Mouse (Mus musculus): ENCODE measurements around the gene Trmt112. TPM values are rescaled to one million over a fixed set of nuclear protein-coding genes. Genes with fewer than 3 reads are reported as not detected.

Trmt112 gene
- polyA plus RNA-seq, 1 experiment from 2014 or later, result 141 TPM

DNA sequence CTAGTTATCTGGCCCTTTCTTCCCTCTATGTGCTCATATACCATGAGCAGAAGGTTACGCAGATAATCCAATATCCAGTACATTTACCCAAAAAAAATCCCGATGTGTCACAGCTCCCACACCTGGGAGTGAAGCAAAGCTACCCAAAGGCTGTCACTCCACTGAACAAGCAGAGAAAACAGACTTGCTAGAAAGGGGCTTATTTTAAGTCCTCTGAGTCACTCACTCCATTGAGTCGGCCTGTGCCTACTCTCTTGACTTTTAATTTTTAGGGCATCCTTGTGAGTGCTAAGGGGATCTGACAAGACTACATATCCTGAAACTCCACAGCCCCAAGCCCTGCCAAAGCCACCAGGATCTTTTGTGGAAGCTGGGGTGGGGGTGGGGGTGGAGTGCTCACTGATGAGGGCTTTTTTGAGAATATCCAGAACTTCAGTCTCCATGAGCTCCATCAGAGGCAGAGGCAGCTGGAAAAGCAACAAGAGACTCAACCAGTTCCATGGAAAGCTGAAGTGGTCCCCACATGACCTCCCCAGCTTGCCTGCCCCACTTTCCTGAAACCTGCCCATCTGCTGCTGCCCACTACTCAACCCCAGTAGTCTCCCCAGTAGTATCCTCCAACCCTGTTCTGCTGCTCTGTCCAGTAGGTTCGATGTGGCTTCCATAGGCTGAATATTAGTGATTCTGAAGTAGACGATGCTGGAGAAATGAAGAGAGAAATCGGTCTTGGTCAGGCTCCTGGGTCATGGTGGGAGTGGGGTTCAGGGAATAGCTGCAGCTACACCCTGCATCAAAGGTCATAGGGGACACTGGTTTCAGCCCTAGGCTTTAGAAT is 13.6 kb downstream of the Trmt112 start:
- peak overlapping the region; percentile 94; the same call in 1 of the 2 replicates for H3K4me2 ChIP-seq (replicated peaks; ENCODE audit: low read depth, low read length)
- H3K9me3 ChIP-seq (ENCODE audit: low read length), result no peaks in the 10 kb centered on the region
- H3K27ac ChIP-seq (ENCODE audit: low read length), result no peak overlapping the region
- peak overlapping the region; percentile 37; the same call in 1 of the 2 replicates for H3K9ac ChIP-seq (replicated peaks; ENCODE audit: low read length)
- WGBS, result 59% methylated on average over 6 of the region's 6 CpGs
- H3K4me3 ChIP-seq (ENCODE audit: low read length), result peak overlapping the region; percentile 73; the same call in 1 of the 2 replicates
- H3K4me1 ChIP-seq (ENCODE audit: insufficient read depth, low read length), result peaks cover 30% of the 10 kb centered on the region
- no peaks in the 10 kb centered on the region for H3K36me3 ChIP-seq (ENCODE audit: insufficient read depth, low read length)
- no peak for ATAC-seq (ENCODE audit: low FRiP score, low TSS enrichment)
- peaks cover 46% of the 10 kb centered on the region for H3K27me3 ChIP-seq (ENCODE audit: insufficient read depth, low read length)

DNA sequence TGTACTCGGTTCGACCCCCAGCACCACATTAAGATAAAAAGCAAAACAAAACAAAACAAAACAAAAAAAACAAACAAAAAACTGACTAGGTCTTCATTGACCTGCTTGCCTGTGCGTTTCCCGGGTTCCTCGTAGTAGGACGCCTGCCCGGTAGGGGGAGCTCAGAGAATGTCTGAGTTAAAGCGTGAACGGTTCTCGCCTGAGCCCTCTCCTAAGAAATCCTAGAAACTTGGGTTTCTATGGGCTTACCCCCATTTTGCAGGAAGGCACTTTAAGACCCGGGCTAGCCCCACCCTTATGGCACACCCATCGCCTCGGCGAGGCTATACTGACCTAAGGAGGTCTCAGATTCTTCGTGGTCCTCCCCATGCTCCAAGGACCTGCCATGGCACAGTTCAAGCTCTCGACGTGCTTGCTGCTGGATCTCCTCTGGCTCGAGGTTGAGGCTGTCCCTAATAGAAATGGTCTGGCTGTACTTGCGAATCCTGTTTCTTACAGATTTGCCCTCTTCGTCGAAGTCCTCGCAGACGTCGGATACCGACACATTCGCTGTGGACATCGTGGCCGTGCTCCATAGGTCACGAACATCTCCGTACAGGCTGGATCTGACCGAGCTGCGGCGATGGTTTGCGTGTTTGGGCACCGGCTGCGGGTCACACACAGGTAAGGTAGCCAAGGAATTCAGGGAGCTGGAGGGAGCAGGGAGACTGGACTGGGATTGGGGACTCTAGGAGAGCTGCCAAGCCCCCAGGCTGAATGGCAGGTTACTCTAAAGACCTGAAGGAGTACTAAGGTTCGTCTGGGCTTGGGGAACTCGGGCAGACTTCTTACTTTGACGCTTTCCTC is 15.2 kb downstream of the Trmt112 start:
- Histone ChIP-seq H3K36me3 (ENCODE audit: insufficient read depth, low read length) (no peaks in the 10 kb centered on the region), H3K4me3 (ENCODE audit: low read length) (peak overlapping the region; percentile 31), H3K27me3 (ENCODE audit: insufficient read depth, low read length) (peaks cover 57% of the 10 kb centered on the region), H3K27ac (ENCODE audit: low read length) (no peak overlapping the region), H3K4me2 (replicated peaks; ENCODE audit: low read depth, low read length) (peak overlapping the region; percentile 44), H3K4me1 (ENCODE audit: insufficient read depth, low read length) (peaks cover 28% of the 10 kb centered on the region), H3K9ac (replicated peaks; ENCODE audit: low read length) (no peak overlapping the region; the same call in 1 of the 2 replicates), H3K9me3 (ENCODE audit: low read length) (no peaks in the 10 kb centered on the region)
- ATAC-seq (ENCODE audit: low FRiP score, low TSS enrichment), result no peak
- WGBS, result 3% methylated on average over 39 of the region's 39 CpGs

DNA sequence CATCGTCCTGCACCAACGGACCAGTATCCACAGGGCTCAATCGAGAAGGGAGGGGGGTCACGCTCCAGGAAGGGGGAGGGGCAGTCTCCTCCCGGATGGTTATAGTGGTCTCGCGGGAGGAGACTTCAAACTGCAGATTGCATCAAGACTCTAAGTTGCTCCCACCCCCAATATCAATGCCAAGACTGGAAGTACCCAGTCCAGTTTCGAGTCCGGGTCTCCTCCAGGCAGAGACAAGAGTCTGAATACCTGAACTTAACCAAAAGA is 15.7 kb downstream of the Trmt112 start, which contains the start of gene Catsperz:
TSS of gene Catsperz (minus strand) at position 74 of the 267 bp plus-strand sequence.
- WGBS, result 2% methylated on average over 9 of the region's 9 CpGs
- Histone ChIP-seq H3K27ac (ENCODE audit: low read length) (no peak within 1 kb of the TSS), H3K9ac (replicated peaks; ENCODE audit: low read length) (no peak within 1 kb of the TSS; the same call in 1 of the 2 replicates), H3K4me3 (ENCODE audit: low read length) (peak within 1 kb of the TSS; percentile 31), H3K4me2 (replicated peaks; ENCODE audit: low read depth, low read length) (peak within 1 kb of the TSS; percentile 44), H3K27me3 (ENCODE audit: insufficient read depth, low read length) (peaks cover 61% of the 10 kb centered on the region), H3K36me3 (ENCODE audit: insufficient read depth, low read length) (no peaks in the 10 kb centered on the region), H3K4me1 (ENCODE audit: insufficient read depth, low read length) (peaks cover 23% of the 10 kb centered on the region), H3K9me3 (ENCODE audit: low read length) (no peaks in the 10 kb centered on the region)
- no peak for ATAC-seq (ENCODE audit: low FRiP score, low TSS enrichment)

DNA sequence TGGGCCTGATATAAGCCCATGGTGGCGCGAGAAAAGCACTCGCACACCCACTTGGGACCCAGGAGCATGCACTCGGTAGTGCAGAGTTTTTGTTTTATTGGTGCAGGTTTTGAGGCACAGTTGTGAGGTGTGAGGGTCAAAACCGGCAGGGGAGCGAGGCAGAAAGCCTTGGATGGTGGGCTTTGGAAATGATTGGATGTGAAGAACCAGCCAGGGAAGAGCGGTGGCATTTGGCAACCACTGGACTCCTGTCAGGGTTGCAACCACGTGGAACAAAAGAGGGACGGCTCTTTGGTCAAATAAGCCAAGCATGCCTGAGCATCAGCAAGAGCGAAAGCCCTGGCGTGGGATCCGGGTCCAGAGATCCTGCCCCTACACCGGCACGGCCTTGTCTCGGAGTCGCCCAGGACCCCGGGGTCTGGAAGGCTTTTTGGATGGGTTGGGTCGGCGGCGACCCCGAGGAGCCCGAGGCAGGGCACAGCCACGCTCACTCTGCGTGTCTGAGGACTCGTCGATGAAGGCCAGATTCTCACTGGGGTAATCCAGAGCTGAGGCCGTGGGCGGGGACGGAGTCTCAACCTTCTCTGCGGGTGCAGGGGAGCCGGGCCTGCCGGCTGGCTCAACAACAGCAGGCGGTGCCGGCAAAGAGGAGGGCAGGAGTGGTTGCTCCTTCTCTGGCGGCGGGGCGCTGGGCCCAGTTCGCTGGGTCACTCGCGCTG is 16.3 kb downstream of the Trmt112 start:
- Histone ChIP-seq H3K4me1 (ENCODE audit: insufficient read depth, low read length) (peaks cover 18% of the 10 kb centered on the region), H3K9me3 (ENCODE audit: low read length) (no peaks in the 10 kb centered on the region), H3K36me3 (ENCODE audit: insufficient read depth, low read length) (no peaks in the 10 kb centered on the region), H3K9ac (replicated peaks; ENCODE audit: low read length) (no peak overlapping the region), H3K4me2 (replicated peaks; ENCODE audit: low read depth, low read length) (peak overlapping the region; percentile 44; the same call in 1 of the 2 replicates), H3K27me3 (ENCODE audit: insufficient read depth, low read length) (peaks cover 65% of the 10 kb centered on the region), H3K27ac (ENCODE audit: low read length) (no peak overlapping the region), H3K4me3 (ENCODE audit: low read length) (peak overlapping the region; percentile 31)
- ATAC-seq (ENCODE audit: low FRiP score, low TSS enrichment), result no peak
- WGBS, result 10% methylated on average over 40 of the region's 40 CpGs

DNA sequence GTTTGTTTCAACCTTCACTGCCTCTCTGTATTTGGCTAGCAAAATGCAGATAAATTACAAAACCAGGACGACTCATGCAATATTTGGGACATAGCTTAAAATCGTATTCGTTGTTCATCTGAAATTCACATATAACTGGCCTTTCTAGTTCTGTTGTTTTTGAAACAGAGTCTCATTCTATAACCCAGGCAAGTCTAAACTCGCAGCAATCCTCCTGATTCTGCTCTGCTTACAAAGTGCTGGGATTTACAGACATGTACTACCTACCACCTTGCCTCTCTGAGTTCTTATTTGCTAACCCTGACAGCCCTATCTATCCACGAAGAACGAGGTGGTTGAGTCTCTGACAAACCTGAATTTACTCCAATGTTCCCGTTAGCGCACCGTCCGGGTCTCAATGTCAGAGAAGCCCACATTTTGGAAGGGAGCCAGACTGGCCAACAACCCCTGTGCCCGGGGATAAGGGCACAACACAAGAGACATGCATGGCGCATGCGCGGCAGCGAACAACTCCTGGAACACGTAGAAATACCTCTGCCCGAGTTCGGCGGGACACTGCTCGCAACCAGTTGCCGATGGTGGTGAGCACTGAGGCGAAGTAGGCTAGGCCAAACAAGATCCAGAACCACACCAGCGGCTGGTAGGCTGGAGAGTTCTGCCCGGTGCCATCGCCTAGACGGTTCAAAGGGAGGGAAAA is 17.2 kb downstream of the Trmt112 start:
- ATAC-seq (ENCODE audit: low FRiP score, low TSS enrichment), result no peak
- H3K27ac ChIP-seq (ENCODE audit: low read length), result no peak overlapping the region

DNA sequence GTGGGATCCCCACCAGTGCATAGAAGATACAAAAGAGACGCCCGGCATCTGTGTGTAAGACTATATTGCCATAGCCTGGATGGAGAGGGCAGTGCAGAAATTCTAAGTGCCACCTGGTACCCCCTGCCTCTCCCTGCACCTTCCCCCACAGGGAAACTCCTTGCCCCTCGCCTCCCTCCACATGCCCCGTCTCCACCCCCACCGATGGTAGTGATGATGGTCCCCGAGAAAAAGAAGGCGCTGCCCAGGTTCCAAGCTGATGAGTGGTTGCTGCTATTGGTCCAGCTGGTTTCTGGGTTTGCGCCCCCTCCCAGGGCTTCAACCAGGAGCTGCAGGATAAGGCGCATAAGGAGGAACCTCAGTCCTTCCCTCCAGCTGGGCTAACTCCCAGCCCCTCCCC is 18.6 kb downstream of the Trmt112 start:
- 12% methylated on average over 9 of the region's 9 CpGs for WGBS
- no peaks in the 10 kb centered on the region for H3K9me3 ChIP-seq (ENCODE audit: low read length)
- ATAC-seq (ENCODE audit: low FRiP score, low TSS enrichment), result no peak
- H3K27me3 ChIP-seq (ENCODE audit: insufficient read depth, low read length), result peaks cover 88% of the 10 kb centered on the region
- H3K4me2 ChIP-seq (replicated peaks; ENCODE audit: low read depth, low read length), result no peak overlapping the region
- H3K9ac ChIP-seq (replicated peaks; ENCODE audit: low read length), result no peak overlapping the region
- no peak overlapping the region for H3K27ac ChIP-seq (ENCODE audit: low read length)
- peaks cover 19% of the 10 kb centered on the region for H3K4me1 ChIP-seq (ENCODE audit: insufficient read depth, low read length)
- no peak overlapping the region for H3K4me3 ChIP-seq (ENCODE audit: low read length)
- no peaks in the 10 kb centered on the region for H3K36me3 ChIP-seq (ENCODE audit: insufficient read depth, low read length)

More for the DNA sequence above, 17.2 kb downstream of the Trmt112 start:
- Histone ChIP-seq H3K4me2 (replicated peaks; ENCODE audit: low read depth, low read length) (peak overlapping the region; percentile 40), H3K4me1 (ENCODE audit: insufficient read depth, low read length) (peaks cover 19% of the 10 kb centered on the region), H3K27me3 (ENCODE audit: insufficient read depth, low read length) (peaks cover 74% of the 10 kb centered on the region), H3K4me3 (ENCODE audit: low read length) (peak overlapping the region; percentile 22), H3K9ac (replicated peaks; ENCODE audit: low read length) (no peak overlapping the region), H3K9me3 (ENCODE audit: low read length) (no peaks in the 10 kb centered on the region), H3K36me3 (ENCODE audit: insufficient read depth, low read length) (no peaks in the 10 kb centered on the region)
- 14% methylated on average over 26 of the region's 26 CpGs for WGBS

DNA sequence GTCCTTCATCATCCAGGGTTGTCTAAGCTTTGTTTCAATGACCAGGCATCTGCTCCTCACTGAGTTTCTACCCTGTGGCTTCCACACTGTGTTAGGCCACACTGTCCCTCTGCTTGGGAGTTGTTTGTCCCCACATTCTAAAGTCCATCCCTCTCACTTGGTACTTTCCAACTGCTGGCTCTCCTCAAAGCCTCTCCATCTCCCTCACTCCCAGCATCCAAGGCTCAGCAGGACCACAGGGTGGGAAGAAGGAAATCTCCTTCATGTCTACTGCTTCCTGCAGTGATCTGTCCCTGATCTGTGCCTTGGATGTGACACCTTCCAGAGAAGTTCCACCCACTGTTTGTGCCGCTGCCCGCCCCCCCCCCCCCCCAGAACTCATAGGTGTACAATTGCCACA is 21.5 kb downstream of the Trmt112 start:
- Histone ChIP-seq H3K4me3 (ENCODE audit: low read length) (no peak overlapping the region), H3K27me3 (ENCODE audit: insufficient read depth, low read length) (peaks cover 92% of the 10 kb centered on the region), H3K36me3 (ENCODE audit: insufficient read depth, low read length) (no peaks in the 10 kb centered on the region), H3K9me3 (ENCODE audit: low read length) (no peaks in the 10 kb centered on the region), H3K9ac (replicated peaks; ENCODE audit: low read length) (no peak overlapping the region), H3K27ac (ENCODE audit: low read length) (no peak overlapping the region), H3K4me2 (replicated peaks; ENCODE audit: low read depth, low read length) (no peak overlapping the region), H3K4me1 (ENCODE audit: insufficient read depth, low read length) (peaks cover 20% of the 10 kb centered on the region)
- 0% methylated on average over 2 of the region's 2 CpGs for WGBS
- no peak for ATAC-seq (ENCODE audit: low FRiP score, low TSS enrichment)

DNA sequence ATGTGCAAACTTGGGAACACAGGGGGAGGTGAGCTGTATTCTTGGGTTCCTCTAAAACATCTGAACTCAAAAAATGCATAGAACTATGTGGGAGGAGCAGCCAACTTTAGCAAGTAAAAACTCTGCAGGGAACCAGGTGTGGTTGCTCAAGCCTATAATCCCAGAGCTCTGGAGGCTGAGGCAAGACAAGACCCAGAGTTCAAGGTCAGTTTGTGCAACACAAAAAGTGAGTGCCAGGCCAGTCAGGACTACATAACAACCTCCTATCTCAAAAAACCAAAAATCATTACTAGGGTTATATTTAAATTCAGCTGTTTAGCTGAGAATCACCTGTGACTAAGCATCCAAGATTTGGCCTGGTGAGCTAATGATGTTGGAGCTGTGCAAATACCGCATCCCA is 22.5 kb downstream of the Trmt112 start:
- Histone ChIP-seq H3K27me3 (ENCODE audit: insufficient read depth, low read length) (peaks cover 86% of the 10 kb centered on the region), H3K9me3 (ENCODE audit: low read length) (no peaks in the 10 kb centered on the region), H3K9ac (replicated peaks; ENCODE audit: low read length) (no peak overlapping the region), H3K27ac (ENCODE audit: low read length) (no peak overlapping the region), H3K4me2 (replicated peaks; ENCODE audit: low read depth, low read length) (no peak overlapping the region), H3K4me1 (ENCODE audit: insufficient read depth, low read length) (peaks cover 15% of the 10 kb centered on the region), H3K4me3 (ENCODE audit: low read length) (no peak overlapping the region), H3K36me3 (ENCODE audit: insufficient read depth, low read length) (no peaks in the 10 kb centered on the region)
- 35% methylated on average over 1 of the region's 1 CpGs for WGBS
- ATAC-seq (ENCODE audit: low FRiP score, low TSS enrichment), result no peak

DNA sequence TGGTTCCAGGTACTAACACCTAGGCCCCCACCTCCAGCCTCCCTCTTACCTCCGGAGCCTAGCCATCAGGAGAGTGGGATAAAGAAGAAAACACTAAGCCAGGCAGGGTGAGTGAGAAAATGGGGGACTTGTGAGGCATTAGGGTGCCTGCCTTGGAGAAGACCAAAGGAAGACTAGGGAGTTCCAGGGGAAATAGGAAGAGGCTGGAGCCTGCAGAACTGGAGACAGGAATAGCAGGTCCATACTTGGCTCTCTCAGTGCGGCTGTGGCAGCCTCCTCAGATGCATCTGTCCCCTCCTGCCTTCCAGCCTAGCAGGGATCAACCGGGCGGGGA is 23.6 kb downstream of the Trmt112 start:
- H3K9ac ChIP-seq (replicated peaks; ENCODE audit: low read length), result no peak overlapping the region
- peak overlapping the region; percentile 93; the same call in 1 of the 2 replicates for H3K4me2 ChIP-seq (replicated peaks; ENCODE audit: low read depth, low read length)
- H3K4me3 ChIP-seq (ENCODE audit: low read length), result no peak overlapping the region
- 22% methylated on average over 4 of the region's 4 CpGs for WGBS
- H3K27ac ChIP-seq (ENCODE audit: low read length), result no peak overlapping the region
- no peaks in the 10 kb centered on the region for H3K9me3 ChIP-seq (ENCODE audit: low read length)
- no peaks in the 10 kb centered on the region for H3K36me3 ChIP-seq (ENCODE audit: insufficient read depth, low read length)
- peaks cover 75% of the 10 kb centered on the region for H3K27me3 ChIP-seq (ENCODE audit: insufficient read depth, low read length)
- H3K4me1 ChIP-seq (ENCODE audit: insufficient read depth, low read length), result peaks cover 22% of the 10 kb centered on the region
- no peak for ATAC-seq (ENCODE audit: low FRiP score, low TSS enrichment)

Measured in kidney, embryonic 16.5 days (tissue).